Mouse (Mus musculus) lung, adult 2 months (tissue): ENCODE results near the gene D630003M21Rik. TPM values are rescaled to one million over a fixed set of nuclear protein-coding genes. Genes with fewer than 3 reads are reported as not detected.

Source experiments
- DNase-seq: peaks from one replicate; pipeline ENCODE4 v3.0.0; 2022
- H3K4me1 ChIP-seq: fragments of 200-500 bp; 2 replicates; pipeline ENCODE4 v1.6.1; 2011; ENCODE audit warnings: low read length; ENCODE audit not compliant: control insufficient read depth, insufficient read depth
- H3K4me3 ChIP-seq: fragments of 200-500 bp; replicated peaks from 2 replicates; pipeline ENCODE3; 2011; ENCODE audit warnings: low read depth, mild to moderate bottlenecking, control low read depth, low read length; ENCODE audit errors: extremely low read depth
- CTCF ChIP-seq: fragments of 200-500 bp; IDR thresholded peaks from 2 replicates; pipeline ENCODE4 v1.5.1; 2011; ENCODE audit warnings: mild to moderate bottlenecking, low read length, control low read depth; ENCODE audit not compliant: insufficient read depth
- POLR2A ChIP-seq: fragments of 200-500 bp; IDR thresholded peaks from 2 replicates; pipeline ENCODE4 v1.6.1; 2011; ENCODE audit warnings: low read depth, mild to moderate bottlenecking, control low read depth, low read length, borderline replicate concordance; ENCODE audit errors: extremely low read depth
- WGBS: fragments of 180-500 bp; shearing (Covaris S2); methylation state at CpG from one replicate; pipeline ENCODE4 v1.1.7; 2018; 5-methylcytosine and 5-hydroxymethylcytosine counted together
- polyA plus RNA-seq: library from polyadenylated mRNA; depleted of rRNA; stranded (reverse); fragments of >200 nt; gene quantifications from 2 replicates; pipeline ENCODE4 v1.2.3, GENCODE M21; 2012

Gene D630003M21Rik
- polyA plus RNA-seq, 1 experiment, result 1.9 TPM

DNA sequence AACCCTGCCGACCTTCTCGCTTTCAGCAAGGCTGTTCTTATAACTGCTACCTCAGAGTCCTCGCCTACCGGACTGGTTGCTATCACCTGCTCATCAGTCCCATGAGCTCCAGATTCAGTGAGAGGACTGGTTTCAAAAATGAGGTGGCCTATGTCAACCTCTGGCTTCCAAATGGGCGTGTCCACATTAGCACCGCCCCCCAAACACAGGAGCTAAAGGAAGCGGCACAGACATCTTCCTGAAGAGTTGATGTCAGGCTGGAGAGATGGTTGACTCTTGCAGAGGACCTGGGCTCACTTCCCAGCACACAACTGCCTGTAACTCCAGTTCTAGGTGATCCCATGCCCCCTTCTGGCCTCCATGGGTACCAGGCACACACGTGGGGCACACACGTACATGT is 52.3 kb downstream of the D630003M21Rik start:
- 88% methylated on average over 9 of the region's 9 CpGs for WGBS
- no peak overlapping the region for H3K4me3 ChIP-seq
- H3K4me1 ChIP-seq, result peaks cover 17% of the 10 kb centered on the region
- no peak for DNase-seq
- TF ChIP-seq CTCF (no peak), POLR2A (no peak)

DNA sequence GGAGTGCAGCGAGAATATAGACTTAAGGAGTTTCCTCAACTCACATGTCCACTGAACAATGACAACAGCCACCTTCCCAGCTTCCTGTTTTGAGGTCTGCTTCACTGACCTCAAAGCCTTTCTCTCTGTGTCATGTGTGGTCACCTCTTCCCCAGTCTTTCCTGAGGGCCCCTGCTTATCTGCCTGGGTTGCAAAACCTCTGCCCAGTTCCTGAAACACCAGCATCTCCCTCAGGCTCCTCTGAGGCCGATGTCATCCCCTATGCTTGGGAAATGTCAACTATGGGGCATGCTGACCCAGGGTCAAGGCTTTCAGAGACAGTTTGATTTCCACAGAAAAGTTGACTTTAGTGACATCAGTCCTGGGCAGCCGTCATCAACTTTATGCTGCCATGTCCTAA is 53.6 kb downstream of the D630003M21Rik start:
- peaks cover 17% of the 10 kb centered on the region for H3K4me1 ChIP-seq
- DNase-seq, result no peak
- no peak for TF ChIP-seq POLR2A
- TF ChIP-seq CTCF, result no peak
- no peak overlapping the region for H3K4me3 ChIP-seq
- 37% methylated on average over 3 of the region's 3 CpGs for WGBS

DNA sequence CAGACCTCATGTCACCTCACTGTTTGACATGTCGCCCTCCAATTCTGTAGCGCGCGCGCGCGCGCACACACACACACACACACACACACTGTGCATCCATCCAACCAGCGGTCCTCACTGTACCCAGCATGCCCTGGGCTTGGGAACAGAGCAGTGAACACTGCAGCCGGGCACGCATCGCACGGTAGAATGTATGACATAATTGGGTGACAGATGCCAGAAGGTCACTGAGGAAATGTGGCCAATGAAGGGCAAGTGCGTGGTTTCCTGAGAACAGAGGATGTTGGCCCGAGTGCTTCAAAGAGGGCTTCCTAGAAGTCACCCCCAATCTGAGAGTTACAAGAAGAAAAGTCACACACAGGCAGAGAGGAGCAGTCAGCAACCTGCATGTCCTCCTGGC is 54.1 kb downstream of the D630003M21Rik start:
- TF ChIP-seq POLR2A, result no peak
- no peak for TF ChIP-seq CTCF
- H3K4me1 ChIP-seq, result peaks cover 16% of the 10 kb centered on the region
- DNase-seq, result no peak
- H3K4me3 ChIP-seq, result no peak overlapping the region
- WGBS, result 63% methylated on average over 15 of the region's 15 CpGs

DNA sequence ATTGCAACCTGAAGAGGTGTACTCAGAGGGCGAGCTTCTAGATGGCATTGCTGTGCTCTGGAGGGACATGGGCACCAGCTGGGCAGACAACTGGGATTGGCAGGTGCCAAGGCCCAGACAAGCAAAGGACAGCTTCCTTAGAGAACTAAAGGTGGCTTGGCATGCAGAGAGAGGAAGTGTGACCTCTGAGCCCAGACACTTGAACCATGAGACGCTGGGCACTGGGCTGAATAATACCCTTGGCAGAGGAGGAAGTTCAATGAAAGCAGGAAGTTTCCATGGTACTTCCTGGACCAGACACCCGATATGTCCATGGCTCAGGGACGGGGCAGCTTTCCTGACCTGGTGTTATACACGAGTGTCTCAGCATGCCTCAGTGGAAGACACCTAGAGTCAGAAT is 54.6 kb downstream of the D630003M21Rik start:
- no peak for TF ChIP-seq POLR2A
- TF ChIP-seq CTCF, result no peak
- no peak for DNase-seq
- peaks cover 11% of the 10 kb centered on the region for H3K4me1 ChIP-seq
- WGBS, result 40% methylated on average over 5 of the region's 5 CpGs
- no peak overlapping the region for H3K4me3 ChIP-seq

DNA sequence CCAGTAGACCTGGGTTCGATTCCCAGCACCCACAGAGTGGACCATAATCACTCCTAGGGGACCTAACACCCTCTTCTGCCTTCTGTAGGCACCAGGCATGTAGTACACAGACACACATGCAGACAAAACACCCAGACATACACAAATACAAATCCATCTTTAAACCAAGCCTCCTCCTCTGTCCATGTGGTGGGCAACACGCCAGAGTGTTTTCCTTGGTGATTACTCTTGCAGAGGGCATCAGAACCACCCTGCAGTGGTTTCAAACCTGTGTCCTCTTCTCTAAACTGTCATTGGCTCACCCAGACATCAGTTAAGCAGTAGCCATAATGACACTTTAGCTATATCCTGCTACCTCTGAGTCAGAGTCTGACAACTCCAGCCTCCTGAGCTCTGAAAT is 58.6 kb downstream of the D630003M21Rik start:
- TF ChIP-seq POLR2A, result no peak
- TF ChIP-seq CTCF, result no peak
- 88% methylated on average over 2 of the region's 2 CpGs for WGBS
- DNase-seq, result no peak

DNA sequence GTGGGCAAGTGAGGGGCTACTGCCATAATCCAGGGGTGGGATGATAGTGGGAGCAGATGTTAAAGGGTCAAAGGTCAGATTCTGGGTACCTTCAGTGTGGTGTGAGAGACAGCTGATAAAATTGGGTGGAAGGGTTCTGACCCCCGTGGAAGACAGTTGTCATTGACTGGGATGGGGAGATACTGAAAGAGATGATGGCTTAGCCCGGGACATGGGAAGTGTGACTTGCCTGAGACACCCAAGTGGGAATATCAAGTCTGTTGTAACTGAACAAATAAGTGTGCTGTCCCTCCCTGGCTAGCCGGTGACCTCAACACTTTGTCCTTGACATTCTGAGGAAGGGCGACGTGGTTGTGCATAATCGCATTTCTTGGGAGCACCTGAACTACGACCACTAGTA is 59.3 kb downstream of the D630003M21Rik start:
- no peak overlapping the region for H3K4me3 ChIP-seq
- DNase-seq, result no peak
- H3K4me1 ChIP-seq, result peaks cover under 1% of the 10 kb centered on the region
- TF ChIP-seq CTCF (no peak), POLR2A (no peak)
- WGBS, result 83% methylated on average over 7 of the region's 7 CpGs

More for the DNA sequence above, 58.6 kb downstream of the D630003M21Rik start:
- no peak overlapping the region for H3K4me3 ChIP-seq
- peaks cover 7% of the 10 kb centered on the region for H3K4me1 ChIP-seq

DNA sequence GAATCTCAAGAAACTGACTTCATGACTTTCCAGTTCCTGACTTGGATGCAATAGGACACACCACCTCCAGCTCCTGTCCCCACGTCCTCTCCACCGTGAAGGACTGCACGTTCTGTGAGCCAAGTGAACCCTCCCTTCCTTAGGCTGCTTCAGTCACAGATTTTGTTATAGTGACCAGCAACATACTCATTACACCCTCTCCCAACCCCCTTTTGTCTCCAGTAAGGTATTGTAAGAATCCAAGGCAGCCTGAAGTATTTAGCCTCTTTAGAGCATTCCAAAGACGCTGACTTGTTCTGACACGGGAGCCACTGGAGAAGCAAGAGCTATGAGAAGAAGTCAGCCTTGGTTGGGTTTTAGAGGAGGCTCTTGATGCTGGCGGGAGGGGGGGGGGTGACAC is 59.7 kb downstream of the D630003M21Rik start:
- H3K4me3 ChIP-seq, result no peak overlapping the region
- TF ChIP-seq POLR2A, result no peak; the same call in 1 of the 2 replicates
- TF ChIP-seq CTCF, result no peak
- DNase-seq, result no peak
- no peaks in the 10 kb centered on the region; the same call in none of the 2 replicates for H3K4me1 ChIP-seq
- WGBS, result 54% methylated on average over 6 of the region's 6 CpGs

DNA sequence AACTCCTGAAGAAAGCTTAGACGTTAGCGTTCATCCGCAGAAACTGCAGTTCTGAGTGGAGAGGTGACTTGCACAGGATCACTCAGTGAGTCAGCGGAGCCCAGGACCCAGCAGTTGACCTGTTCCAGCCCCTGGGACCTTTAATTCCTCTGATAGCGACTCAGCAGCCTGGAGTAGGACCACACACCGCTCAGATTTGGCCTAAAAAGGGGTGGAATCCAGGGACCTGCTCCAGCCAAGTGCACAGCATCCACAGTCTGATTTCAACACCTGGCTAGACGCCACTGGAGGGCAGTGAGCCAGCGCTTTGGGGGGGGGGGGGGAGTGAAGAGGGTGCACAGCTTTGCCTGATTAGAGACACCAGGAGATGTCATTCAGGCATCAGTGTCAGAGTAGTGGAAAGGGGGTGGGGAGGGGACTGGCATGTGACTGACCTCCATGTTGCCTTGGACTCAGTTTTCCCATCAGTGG is 60.2 kb downstream of the D630003M21Rik start:
- TF ChIP-seq POLR2A (no peak), CTCF (no peak)
- Histone ChIP-seq H3K4me3 (no peak overlapping the region), H3K4me1 (no peaks in the 10 kb centered on the region; the same call in none of the 2 replicates)
- 51% methylated on average over 8 of the region's 8 CpGs for WGBS
- peak; percentile 40 for DNase-seq

DNA sequence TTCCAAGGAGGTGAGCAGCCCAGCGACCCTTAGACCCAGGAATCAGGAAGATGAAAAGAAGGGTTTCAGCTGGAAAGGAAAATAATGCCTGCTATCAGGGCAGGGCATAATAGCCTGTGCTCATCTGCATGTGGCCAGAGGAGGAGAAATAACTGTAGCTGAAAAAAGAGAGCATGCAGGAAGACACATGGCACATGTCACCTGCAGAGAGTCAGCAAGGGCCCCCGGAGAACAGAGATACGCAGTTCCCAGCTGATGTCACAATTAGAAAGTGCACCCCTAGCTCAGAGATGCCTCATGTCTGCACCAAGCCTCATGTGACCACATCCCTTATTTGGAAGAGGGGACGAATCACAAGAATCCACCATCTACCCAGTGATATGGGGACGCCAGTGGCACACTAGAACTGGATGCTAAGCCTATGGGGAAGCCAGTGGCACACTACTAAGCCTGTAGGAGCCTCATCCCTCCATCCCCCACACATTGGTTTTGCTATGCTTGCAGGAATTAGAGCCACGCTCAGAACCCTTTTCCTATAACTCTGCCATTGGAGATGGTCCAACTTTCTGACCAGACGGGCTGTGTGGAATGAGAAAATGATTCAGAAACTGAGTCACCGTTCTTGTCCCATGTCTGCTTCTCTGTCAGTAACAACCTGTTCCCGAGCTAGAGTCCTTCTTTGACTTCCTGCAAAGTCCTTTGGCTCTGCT is 61.4 kb downstream of the D630003M21Rik start:
- DNase-seq, result no peak
- TF ChIP-seq POLR2A, result no peak
- TF ChIP-seq CTCF, result no peak
- Histone ChIP-seq H3K4me1 (peaks cover 3% of the 10 kb centered on the region), H3K4me3 (no peak overlapping the region)
- WGBS, result 66% methylated on average over 9 of the region's 9 CpGs

DNA sequence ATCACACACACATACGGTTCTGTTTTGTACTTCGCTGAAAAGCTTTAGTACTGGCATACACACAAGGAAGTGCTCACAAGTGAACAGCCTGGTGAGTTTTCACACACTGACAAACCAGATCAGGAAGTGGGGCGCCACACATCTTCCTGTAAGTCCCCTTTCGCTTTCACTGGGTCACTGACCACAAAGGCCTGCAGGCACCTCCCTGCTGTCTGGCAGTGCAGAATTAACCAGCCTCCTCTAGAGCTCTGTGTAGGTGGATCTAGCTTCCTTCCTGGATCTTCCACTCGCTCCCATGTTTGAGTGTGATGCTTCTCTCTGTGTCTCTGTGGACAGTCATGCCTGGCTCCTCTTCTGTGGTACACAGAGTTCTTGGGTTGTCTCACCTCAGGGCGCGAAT is 62.4 kb downstream of the D630003M21Rik start:
- peaks cover 8% of the 10 kb centered on the region for H3K4me1 ChIP-seq
- H3K4me3 ChIP-seq, result no peak overlapping the region
- WGBS, result 47% methylated on average over 7 of the region's 7 CpGs
- no peak for DNase-seq
- TF ChIP-seq POLR2A, result no peak
- no peak for TF ChIP-seq CTCF

DNA sequence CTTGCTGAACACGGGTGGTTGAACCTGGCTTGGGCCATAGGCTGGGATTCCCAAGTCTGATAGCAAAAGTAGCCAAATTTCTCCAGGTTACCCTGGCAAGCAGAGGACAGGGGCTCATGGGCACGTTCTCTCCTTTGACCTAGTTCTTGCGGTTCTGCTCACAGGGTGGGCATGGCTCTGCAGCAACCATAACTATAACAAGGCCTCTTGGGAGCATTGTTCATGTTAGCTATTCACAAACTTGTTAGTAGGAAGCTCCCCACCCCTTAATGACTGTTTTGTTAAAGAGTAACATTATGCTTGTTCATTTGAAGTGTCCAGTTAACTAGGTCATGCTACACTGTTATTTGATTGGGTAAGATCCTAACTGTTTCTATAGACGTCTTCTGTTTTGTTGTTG is 63.2 kb downstream of the D630003M21Rik start:
- WGBS, result 78% methylated on average over 4 of the region's 4 CpGs
- no peak for DNase-seq
- H3K4me3 ChIP-seq, result no peak overlapping the region
- peaks cover 8% of the 10 kb centered on the region for H3K4me1 ChIP-seq
- no peak for TF ChIP-seq CTCF
- no peak for TF ChIP-seq POLR2A

DNA sequence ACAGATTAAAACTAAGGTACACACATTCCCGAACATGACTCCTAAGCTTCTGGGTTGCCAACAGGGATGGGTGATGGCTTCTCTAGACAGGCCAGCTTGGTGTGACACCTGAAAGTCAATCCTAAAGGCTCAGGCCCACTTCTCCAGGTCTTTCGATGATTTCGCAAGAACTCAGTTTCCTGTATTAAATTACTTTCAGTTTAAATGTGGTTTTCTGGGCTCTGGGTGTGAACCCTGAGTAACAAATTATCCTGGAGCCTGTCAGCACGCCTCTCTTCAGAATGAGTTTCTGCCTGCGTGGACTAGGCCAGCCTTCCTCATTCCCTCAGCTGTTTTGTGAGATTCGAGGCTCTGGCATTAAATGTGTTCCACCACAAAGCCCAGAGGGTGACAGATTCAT is 66.0 kb downstream of the D630003M21Rik start:
- TF ChIP-seq POLR2A, result no peak
- TF ChIP-seq CTCF, result no peak
- Histone ChIP-seq H3K4me3 (no peak overlapping the region), H3K4me1 (peaks cover 17% of the 10 kb centered on the region)
- no peak for DNase-seq
- WGBS, result 54% methylated on average over 6 of the region's 6 CpGs
